Mouse (Mus musculus) thymus, postnatal 10 days (tissue): ENCODE results near the gene Rbl1.
A peak's percentile ranks its signal among the peaks of the same experiment; 100 is the strongest.

Experiments
- DNase-seq, 2 experiments: peaks; one replicate each; pipeline ENCODE4 v3.0.0; 2021; ENCODE audit warnings: low spot score in 2 of 2

The Rbl1 gene

GRCm38 (mm10) chr2:157133769-157134478 is 70.4 kb downstream of the Rbl1 start:
- no peak for DNase-seq

- no peak for DNase-seq
These were observed 71.4 kb downstream of the Rbl1 start for GRCm38 (mm10) chr2:157132686-157133540.

- no peak for DNase-seq
These were observed 72.2 kb downstream of the Rbl1 start for GRCm38 (mm10) chr2:157132086-157132485.

- no peak for DNase-seq
These were observed 73.4 kb downstream of the Rbl1 start for GRCm38 (mm10) chr2:157130813-157131514.

- DNase-seq: no peak
These were observed 74.7 kb downstream of the Rbl1 start for GRCm38 (mm10) chr2:157129601-157130164.

- no peak for DNase-seq
These were observed 75.2 kb downstream of the Rbl1 start for GRCm38 (mm10) chr2:157129096-157129495.

GRCm38 (mm10) chr2:157128072-157128471 is 76.3 kb downstream of the Rbl1 start:
- DNase-seq: no peak

- no peak for DNase-seq
These were observed 77.0 kb downstream of the Rbl1 start for GRCm38 (mm10) chr2:157127370-157127769.

GRCm38 (mm10) chr2:157125246-157125645 is 79.1 kb downstream of the Rbl1 start:
- DNase-seq: no peak

- DNase-seq: peak; percentile 26 to 29
These were observed 82.6 kb downstream of the Rbl1 start for GRCm38 (mm10) chr2:157121766-157122165.

GRCm38 (mm10) chr2:157119075-157119474 is 85.3 kb downstream of the Rbl1 start:
- DNase-seq: peak in 1 of 2 experiments; percentile 25

- no peak for DNase-seq
These were observed 85.8 kb downstream of the Rbl1 start for GRCm38 (mm10) chr2:157118556-157118955.

- DNase-seq: peak in 1 of 2 experiments; percentile 32
These were observed 87.4 kb downstream of the Rbl1 start for GRCm38 (mm10) chr2:157116964-157117363.

GRCm38 (mm10) chr2:157108236-157108635 is 96.1 kb downstream of the Rbl1 start:
- DNase-seq: no peak

- no peak for DNase-seq
These were observed 99.9 kb downstream of the Rbl1 start for GRCm38 (mm10) chr2:157104454-157104853.

- DNase-seq: no peak
These were observed 102.1 kb downstream of the Rbl1 start for GRCm38 (mm10) chr2:157102256-157102655.

GRCm38 (mm10) chr2:157101650-157102049 is 102.7 kb downstream of the Rbl1 start:
- no peak for DNase-seq

GRCm38 (mm10) chr2:157100319-157100605 is 104.1 kb downstream of the Rbl1 start:
- DNase-seq: no peak

GRCm38 (mm10) chr2:157099532-157100318 is 104.6 kb downstream of the Rbl1 start:
- DNase-seq: no peak
